22 mouse cellular contexts compared by ENCODE assay signal in the genomic region with DNA sequence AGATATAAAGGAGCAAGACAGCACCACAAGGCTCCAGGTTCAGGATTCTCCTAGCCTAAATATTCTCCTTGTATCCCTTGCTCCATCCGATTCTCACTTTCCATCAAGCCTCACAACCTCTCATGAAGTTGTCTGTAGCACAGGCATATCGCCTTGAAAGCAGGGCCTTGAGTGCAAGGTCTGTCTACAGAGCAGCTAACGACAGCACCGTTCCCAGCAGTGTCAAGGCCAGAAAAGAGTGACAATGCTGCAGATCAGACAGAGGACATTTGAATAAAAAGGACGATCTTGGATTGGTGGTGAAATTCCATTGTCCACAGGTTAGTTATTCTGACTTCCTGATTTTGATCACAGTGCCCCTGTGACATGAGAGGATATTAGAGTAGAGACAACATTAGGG.
DNase-seq lines count a peak whose midpoint lies in the region; ATAC-seq lines count a peak whose summit lies in the region.
"Had no signal": no experiment of that assay in that cellular context is flagged by ENCODE, and none has a peak within 500 bp of the region (broad histone marks: within the 10 kb centered on the region; RNA-seq: fewer than 3 reads in every experiment).

No protein-coding gene starts in this region.

- H3K4me3 ChIP-seq in heart, embryonic 12.5 days, result no peak overlapping the region
- H3K4me3 ChIP-seq: embryonic facial prominence, embryonic 13.5 days; embryonic facial prominence, embryonic 15.5 days; erythroblast, embryonic 14.5 days; forebrain, embryonic 10.5 days; forebrain, embryonic 12.5 days; forebrain, embryonic 15.5 days had no signal

- H3K9ac ChIP-seq in heart, embryonic 12.5 days, result no peak overlapping the region
- H3K9ac ChIP-seq: embryonic facial prominence, embryonic 13.5 days; embryonic facial prominence, embryonic 15.5 days; forebrain, embryonic 12.5 days; forebrain, embryonic 15.5 days; forebrain, postnatal 0 days had no signal

- H3K36me3 ChIP-seq in heart, embryonic 12.5 days, result no peaks in the 10 kb centered on the region
- H3K36me3 ChIP-seq: embryonic facial prominence, embryonic 13.5 days; embryonic facial prominence, embryonic 15.5 days; forebrain, embryonic 12.5 days; forebrain, embryonic 15.5 days had no signal

- H3K9me3 ChIP-seq in heart, embryonic 12.5 days (replicated peaks), result no peaks in the 10 kb centered on the region
- H3K9me3 ChIP-seq: embryonic facial prominence, embryonic 13.5 days; embryonic facial prominence, embryonic 15.5 days; forebrain, embryonic 10.5 days; forebrain, embryonic 12.5 days; forebrain, embryonic 15.5 days had no signal

- WGBS in heart, embryonic 12.5 days, result 84% methylated on average over 5 of the region's 5 CpGs

- H3K27ac ChIP-seq in heart, embryonic 12.5 days (ENCODE audit: poor library complexity, severe bottlenecking), result no peak overlapping the region
- H3K27ac ChIP-seq: embryonic facial prominence, embryonic 13.5 days; embryonic facial prominence, embryonic 15.5 days; forebrain, embryonic 10.5 days; forebrain, embryonic 12.5 days; forebrain, embryonic 15.5 days had no signal

- ATAC-seq in heart, embryonic 12.5 days (ENCODE audit: insufficient number of reproducible peaks, low FRiP score), result no peak
- ATAC-seq in monocyte, adult 5-6 weeks (replicated peaks; ENCODE audit: insufficient number of reproducible peaks, low FRiP score, low TSS enrichment, poor library complexity, severe bottlenecking), result no peak
- ATAC-seq: forebrain, embryonic 15.5 days; forebrain, postnatal 0 days had no signal

- H3K27me3 ChIP-seq in heart, embryonic 12.5 days (replicated peaks), result no peaks in the 10 kb centered on the region
- H3K27me3 ChIP-seq: embryonic facial prominence, embryonic 13.5 days; embryonic facial prominence, embryonic 15.5 days; forebrain, embryonic 12.5 days; forebrain, embryonic 15.5 days had no signal

- DNase-seq in heart, adult 11 months, result peak; percentile 62
- DNase-seq in adrenal gland, adult 8-10 months, result peak; percentile 67
- peak; percentile 49 for DNase-seq in adrenal gland, postnatal 14 days
- peak; percentile 54 to 64 for DNase-seq in adrenal gland, postnatal 36 days
- DNase-seq in left cerebral cortex, postnatal 4 days, result no peak
- no peak for DNase-seq in right cerebral cortex, adult 18-20 months
- DNase-seq: cerebellum, adult 11 months; cerebellum, adult 18-20 months; cerebellum, adult 8-10 months; cerebellum, adult 9-11 months; cerebellum, postnatal 14 days; cerebellum, postnatal 36 days; embryo, embryonic 11 days; forebrain, postnatal 0 days had no signal

- no peak overlapping the region for H3K4me2 ChIP-seq in heart, embryonic 12.5 days
- H3K4me2 ChIP-seq: embryonic facial prominence, embryonic 13.5 days; embryonic facial prominence, embryonic 15.5 days; forebrain, embryonic 12.5 days; forebrain, embryonic 15.5 days had no signal

- H3K4me1 ChIP-seq in heart, embryonic 12.5 days (replicated peaks), result peaks cover 1% of the 10 kb centered on the region
- H3K4me1 ChIP-seq: embryonic facial prominence, embryonic 13.5 days had no signal

- intact Hi-C loops in left cerebral cortex, postnatal 4 days (cut with DNase I), result no loop called here

Comparison
In these comparisons a context has a peak if more than half of its experiments do, and no peak if none do; other contexts are left out.
1. DNase-seq: peak in heart, adult 11 months (single experiment), adrenal gland, adult 8-10 months (single experiment), adrenal gland, postnatal 14 days (single experiment) and adrenal gland, postnatal 36 days (2 of 2); none in left cerebral cortex, postnatal 4 days (single experiment) and right cerebral cortex, adult 18-20 months (single experiment).